Mouse (Mus musculus) CH12F3 (cell line): ENCODE measurements around the gene Hps1.

Experiments used
- in situ Hi-C: fragments of 300-500 bp; cut with MboI; formaldehyde crosslinking; loops from 2 replicates; pipeline ENCODE4 v1.14.3; 2020; ENCODE audit warnings: low sequenced_read_pairs

The Hps1 gene

GRCm38 (mm10) chr19:42723302-42723701 lies 56.5 kb downstream of the Hps1 start:
- in situ Hi-C loops, result no loop called here

DNA sequence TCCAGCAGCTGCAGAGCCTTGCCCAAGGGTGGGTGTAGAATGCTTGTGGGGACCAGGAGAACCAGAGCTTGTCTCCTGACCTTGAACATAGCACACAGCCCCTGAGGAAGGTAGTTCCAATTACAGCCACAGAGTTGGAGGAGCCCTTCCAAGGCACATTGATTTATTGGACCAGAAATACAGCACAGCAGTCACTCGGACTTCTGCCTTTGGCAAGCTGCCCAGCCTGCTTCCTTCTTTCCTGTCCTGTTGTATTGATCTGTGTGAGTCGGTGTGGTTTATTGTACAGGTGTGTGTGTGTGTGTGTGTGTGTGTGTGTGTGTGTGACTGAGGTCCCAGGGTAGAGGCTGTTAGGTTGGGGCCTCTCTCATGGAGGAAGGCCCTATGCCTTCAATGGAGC lies 57.3 kb downstream of the Hps1 start:
- in situ Hi-C loops, result no loop called here

GRCm38 (mm10) chr19:42718101-42718500 lies 61.7 kb downstream of the Hps1 start:
- in situ Hi-C loops, result no loop called here

DNA sequence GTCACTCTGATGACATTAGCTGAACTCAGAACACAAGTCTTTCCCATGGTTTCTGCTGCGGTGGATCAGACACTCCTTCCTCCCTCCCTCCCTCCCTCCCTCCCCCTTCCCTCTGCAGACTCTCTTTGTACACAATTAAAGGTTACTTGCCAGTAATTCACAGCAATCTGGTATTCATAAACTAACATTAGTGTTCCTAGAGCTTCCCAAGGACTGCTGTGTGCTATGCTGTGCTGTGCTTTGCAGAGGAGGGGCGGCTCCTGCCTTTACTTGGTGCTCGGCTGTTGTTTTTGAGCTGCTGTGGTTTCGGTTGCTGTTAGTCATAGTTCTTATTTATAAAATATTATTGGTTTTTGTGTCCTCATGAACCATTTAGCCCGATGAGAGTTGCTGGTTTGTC lies 62.1 kb downstream of the Hps1 start:
- in situ Hi-C loops, result no loop called here

GRCm38 (mm10) chr19:42716507-42716906 lies 63.3 kb downstream of the Hps1 start:
- in situ Hi-C loops, result no loop called here

DNA sequence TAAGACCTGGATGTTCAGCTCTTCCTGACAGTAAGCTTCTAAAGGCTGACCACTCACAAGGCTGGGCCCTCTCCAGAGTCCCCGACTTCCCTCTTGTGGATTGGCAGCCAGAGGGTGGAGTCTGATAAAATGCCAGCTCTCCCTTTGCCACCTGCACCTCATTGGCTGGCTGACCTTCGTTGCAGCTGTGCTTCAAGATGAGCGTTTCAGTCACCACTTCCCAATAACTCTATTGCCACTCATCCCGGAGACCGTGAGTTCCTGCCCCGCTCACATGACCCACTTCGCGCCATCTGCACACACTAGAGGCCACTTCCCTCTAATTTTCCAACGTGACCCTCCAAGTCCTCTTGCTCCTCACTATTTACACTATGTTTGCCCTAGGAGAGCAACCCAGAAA lies 66.0 kb downstream of the Hps1 start:
- in situ Hi-C loops, result no loop called here
